Mouse (Mus musculus) layer of hippocampus, adult 18-20 months (tissue): ENCODE measurements at regions not wholly inside any gene's neighbourhood (a gene's known extent, or its start where the extent isn't known, plus 50 kb on each side); places are given as distances from the start of the nearest gene placed in this dataset.

Experiments used
- DNase-seq, 2 experiments: peaks; one replicate each; pipeline ENCODE4 v3.0.0; 2022; ENCODE audit warnings: low spot score in 2 of 2

DNA sequence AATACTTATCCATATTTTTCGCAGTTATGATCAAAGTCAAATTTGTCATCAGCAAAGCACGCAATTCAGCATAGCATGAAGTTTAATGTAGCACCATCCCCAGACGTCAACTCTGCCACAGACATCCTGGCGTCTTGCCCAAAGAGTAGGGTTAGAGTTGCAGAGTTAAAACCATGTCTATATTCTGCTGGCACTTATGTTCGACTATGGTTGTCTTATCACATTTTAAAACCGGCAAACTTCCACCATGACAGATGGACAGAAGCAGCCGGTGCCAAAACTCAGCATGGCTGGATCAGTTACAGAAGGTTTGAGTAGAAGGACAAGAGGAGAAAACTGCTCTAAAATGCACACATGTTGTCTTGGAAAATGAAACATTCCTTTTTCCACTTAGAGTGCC is 1383.6 kb upstream of the Slc39a10 start:
- peak; percentile 19 to 35 for DNase-seq

- DNase-seq = no peak
Measured at GRCm38 (mm10) chr1:48275666-48276065, 1383.0 kb upstream of the Slc39a10 start.
